Mouse (Mus musculus) MEL (cell line): ENCODE data around the gene Xpa. TPM values are rescaled to one million over a fixed set of nuclear protein-coding genes. Genes with fewer than 3 reads are reported as not detected.

Source experiments
- DNase-seq: peaks from one replicate; pipeline ENCODE4 v3.0.0; 2011; ENCODE audit warnings: low read depth, low spot score
- H3K27ac ChIP-seq: 2 replicates; pipeline ENCODE4 v1.5.1; 2012; ENCODE audit warnings: low read depth, mild to moderate bottlenecking, control low read depth, low read length, moderate library complexity; ENCODE audit not compliant: control insufficient read depth
- H3K27me3 ChIP-seq, 2 experiments: fragments of 150-350 bp in 1 of 2; sonication (generic) in 1 of 2; 2 replicates each; pipeline ENCODE4 v1.6.1; 2012; ENCODE audit warnings: low read length in 2 of 2, mild to moderate bottlenecking in 2 of 2, improper control_type of control experiment in 1 of 2, moderate library complexity in 1 of 2; ENCODE audit not compliant: insufficient read depth in 2 of 2, control insufficient read depth in 1 of 2
- H3K36me3 ChIP-seq, 2 experiments: 2 replicates each; pipeline ENCODE4 v1.6.1; 2012 to 2014; ENCODE audit warnings: low read length in 2 of 2, improper control_type of control experiment in 1 of 2, inconsistent platforms in 1 of 2, mild to moderate bottlenecking in 1 of 2; ENCODE audit not compliant: insufficient read depth in 2 of 2, control insufficient read depth in 1 of 2
- H3K4me1 ChIP-seq, 2 experiments: fragments of 150-350 bp in 1 of 2; sonication (generic) in 1 of 2; 2 replicates each; pipeline ENCODE4 v1.6.1; 2012; ENCODE audit warnings: low read length in 2 of 2, improper control_type of control experiment in 1 of 2, mild to moderate bottlenecking in 1 of 2; ENCODE audit not compliant: insufficient read depth in 2 of 2, control insufficient read depth in 1 of 2
- H3K4me3 ChIP-seq, 2 experiments: fragments of 150-350 bp in 1 of 2; sonication (generic) in 1 of 2; 2 replicates each; pipeline ENCODE4 v1.5.1; 2012; ENCODE audit warnings: low read depth in 2 of 2, low read length in 2 of 2, mild to moderate bottlenecking in 2 of 2, moderate library complexity in 2 of 2, control low read depth in 1 of 2, improper control_type of control experiment in 1 of 2; ENCODE audit not compliant: control insufficient read depth in 1 of 2, insufficient read depth in 1 of 2
- H3K79me2 ChIP-seq: 2 replicates; pipeline ENCODE4 v1.6.1; 2012; ENCODE audit warnings: mild to moderate bottlenecking, low read length, moderate library complexity; ENCODE audit not compliant: control insufficient read depth, poor library complexity, insufficient read depth
- H3K9ac ChIP-seq: 2 replicates; pipeline ENCODE4 v1.6.1; 2012; ENCODE audit warnings: low read depth, mild to moderate bottlenecking, control low read depth, low read length, moderate library complexity; ENCODE audit not compliant: control insufficient read depth, poor library complexity, severe bottlenecking
- H3K9me3 ChIP-seq: fragments of 150-350 bp; sonication (generic); replicated peaks from 2 replicates; pipeline ENCODE4 v1.6.1; 2012; ENCODE audit warnings: mild to moderate bottlenecking, low read length, improper control_type of control experiment, moderate library complexity; ENCODE audit not compliant: insufficient read depth
- BHLHE40 ChIP-seq: IDR thresholded peaks from 2 replicates; pipeline ENCODE4 v1.6.1; 2012; ENCODE audit warnings: low read depth, mild to moderate bottlenecking, inconsistent platforms, low read length, improper control_type of control experiment, borderline replicate concordance
- CHD1 ChIP-seq: IDR thresholded peaks from 2 replicates; pipeline ENCODE4 v1.6.1; 2012; ENCODE audit warnings: low read depth, mild to moderate bottlenecking, inconsistent platforms, low read length, improper control_type of control experiment
- CTCF ChIP-seq, 3 experiments: IDR thresholded peaks in 2 of 3; conservative IDR thresholded peaks in 1 of 3; 2 replicates each; pipeline ENCODE4 v1.5.1; 2011 to 2012; ENCODE audit warnings: low read length in 3 of 3, low read depth in 2 of 3, mild to moderate bottlenecking in 2 of 3, improper control_type of control experiment in 1 of 3, inconsistent platforms in 1 of 3, mixed read lengths in 1 of 3, moderate library complexity in 1 of 3; ENCODE audit not compliant: control insufficient read depth in 1 of 3, insufficient read depth in 1 of 3, poor library complexity in 1 of 3, severe bottlenecking in 1 of 3
- ELF1 ChIP-seq: IDR thresholded peaks from 2 replicates; pipeline ENCODE4 v1.6.1; 2014; ENCODE audit warnings: low read depth, mild to moderate bottlenecking, inconsistent platforms, low read length, improper control_type of control experiment, moderate library complexity
- ETS1 ChIP-seq: IDR thresholded peaks from 2 replicates; pipeline ENCODE4 v1.6.1; 2012; ENCODE audit warnings: low read depth, mild to moderate bottlenecking, inconsistent platforms, low read length, improper control_type of control experiment, moderate library complexity
- GABPA ChIP-seq: IDR thresholded peaks from 2 replicates; pipeline ENCODE4 v1.6.1; 2012; ENCODE audit warnings: low read depth, mild to moderate bottlenecking, inconsistent platforms, low read length, improper control_type of control experiment, moderate library complexity
- GATA1 ChIP-seq: IDR thresholded peaks from 2 replicates; pipeline ENCODE4 v1.6.1; 2011; ENCODE audit warnings: low read depth, low read length, improper control_type of control experiment
- HCFC1 ChIP-seq: IDR thresholded peaks from 2 replicates; pipeline ENCODE4 v1.6.1; 2012; ENCODE audit warnings: low read depth, mild to moderate bottlenecking, inconsistent platforms, low read length, improper control_type of control experiment, moderate library complexity
- KAT2A ChIP-seq: conservative IDR thresholded peaks from 2 replicates; pipeline ENCODE4 v1.6.1; 2012; ENCODE audit warnings: low read depth, low read length, improper control_type of control experiment, inconsistent platforms
- MAFK ChIP-seq: IDR thresholded peaks from 2 replicates; pipeline ENCODE4 v1.6.1; 2011; ENCODE audit warnings: low read depth, mild to moderate bottlenecking, low read length, improper control_type of control experiment, borderline replicate concordance
- MAZ ChIP-seq: IDR thresholded peaks from 2 replicates; pipeline ENCODE4 v1.6.1; 2012; ENCODE audit warnings: low read depth, mild to moderate bottlenecking, inconsistent platforms, low read length, improper control_type of control experiment
- MEF2A ChIP-seq: IDR thresholded peaks from 2 replicates; pipeline ENCODE4 v1.6.1; 2014; ENCODE audit warnings: low read depth, mild to moderate bottlenecking, inconsistent platforms, low read length, improper control_type of control experiment; ENCODE audit not compliant: poor library complexity, insufficient replicate concordance, severe bottlenecking; ENCODE audit errors: extremely low read depth
- MXI1 ChIP-seq: IDR thresholded peaks from 2 replicates; pipeline ENCODE4 v1.6.1; 2011; ENCODE audit warnings: mild to moderate bottlenecking, low read depth, low read length, improper control_type of control experiment
- MYB ChIP-seq: IDR thresholded peaks from 2 replicates; pipeline ENCODE4 v1.6.1; 2011; ENCODE audit warnings: mild to moderate bottlenecking, low read depth, low read length, improper control_type of control experiment
- MYC ChIP-seq: IDR thresholded peaks from 2 replicates; pipeline ENCODE4 v1.6.1; 2011; ENCODE audit warnings: low read depth, mild to moderate bottlenecking, low read length, improper control_type of control experiment, moderate library complexity
- NELFE ChIP-seq: IDR thresholded peaks from 2 replicates; pipeline ENCODE4 v1.6.1; 2011; ENCODE audit warnings: low read depth, low read length, improper control_type of control experiment
- NRF1 ChIP-seq: IDR thresholded peaks from 2 replicates; pipeline ENCODE4 v1.6.1; 2014; ENCODE audit warnings: low read depth, mild to moderate bottlenecking, inconsistent platforms, low read length, improper control_type of control experiment, moderate library complexity; ENCODE audit not compliant: poor library complexity, insufficient read depth, severe bottlenecking
- POLR2A ChIP-seq, 2 experiments: IDR thresholded peaks; 2 replicates each; pipeline ENCODE4 v1.6.1; 2011 to 2012; ENCODE audit warnings: low read length in 2 of 2, mild to moderate bottlenecking in 2 of 2, control low read depth in 1 of 2, improper control_type of control experiment in 1 of 2, low read depth in 1 of 2, moderate library complexity in 1 of 2; ENCODE audit not compliant: control insufficient read depth in 1 of 2, insufficient read depth in 1 of 2, poor library complexity in 1 of 2
- POLR2AphosphoS2 ChIP-seq: IDR thresholded peaks from 2 replicates; pipeline ENCODE4 v1.6.1; 2011; ENCODE audit warnings: low read length, improper control_type of control experiment
- POLR2AphosphoS5 ChIP-seq: IDR thresholded peaks from 2 replicates; pipeline ENCODE4 v1.6.1; 2012; ENCODE audit warnings: low read depth, borderline replicate concordance, mild to moderate bottlenecking, inconsistent platforms, low read length, moderate library complexity, mixed read lengths
- RAD21 ChIP-seq: IDR thresholded peaks from 2 replicates; pipeline ENCODE4 v1.6.1; 2011; ENCODE audit warnings: mild to moderate bottlenecking, low read depth, low read length, improper control_type of control experiment
- RCOR1 ChIP-seq: IDR thresholded peaks from 2 replicates; pipeline ENCODE4 v1.6.1; 2012; ENCODE audit warnings: low read depth, mild to moderate bottlenecking, inconsistent platforms, low read length, improper control_type of control experiment
- TBP ChIP-seq: IDR thresholded peaks from 2 replicates; pipeline ENCODE4 v1.8.0; 2011; ENCODE audit warnings: low read depth, low read length, improper control_type of control experiment
- UBTF ChIP-seq: IDR thresholded peaks from 2 replicates; pipeline ENCODE4 v1.6.1; 2012; ENCODE audit warnings: low read depth, mild to moderate bottlenecking, inconsistent platforms, low read length, improper control_type of control experiment, moderate library complexity, borderline replicate concordance; ENCODE audit not compliant: insufficient read depth
- USF2 ChIP-seq, 2 experiments: IDR thresholded peaks; 2 replicates each; pipeline ENCODE4 v1.6.1; 2011 to 2012; ENCODE audit warnings: improper control_type of control experiment in 2 of 2, low read length in 2 of 2, borderline replicate concordance in 1 of 2, inconsistent platforms in 1 of 2, low read depth in 1 of 2, mild to moderate bottlenecking in 1 of 2; ENCODE audit not compliant: insufficient read depth in 1 of 2
- ZC3H11A ChIP-seq: IDR thresholded peaks from 2 replicates; pipeline ENCODE4 v1.6.1; 2012; ENCODE audit warnings: low read depth, mild to moderate bottlenecking, inconsistent platforms, low read length, improper control_type of control experiment
- ZKSCAN1 ChIP-seq: IDR thresholded peaks from 2 replicates; pipeline ENCODE4 v1.6.1; 2012; ENCODE audit warnings: low read depth, mild to moderate bottlenecking, inconsistent platforms, low read length, improper control_type of control experiment, moderate library complexity
- ZMIZ1 ChIP-seq: IDR thresholded peaks from 2 replicates; pipeline ENCODE4 v1.6.1; 2012; ENCODE audit warnings: low read depth, mild to moderate bottlenecking, inconsistent platforms, low read length, improper control_type of control experiment, moderate library complexity
- ZNF384 ChIP-seq: IDR thresholded peaks from 2 replicates; pipeline ENCODE4 v1.6.1; 2012; ENCODE audit warnings: low read depth, mild to moderate bottlenecking, inconsistent platforms, low read length, improper control_type of control experiment
- polyA plus RNA-seq, 2 experiments: library from polyadenylated mRNA; stranded (reverse) in 1 of 2; unstranded in 1 of 2; fragments of >175 nt in 1 of 2; fragments of >200 nt in 1 of 2; gene quantifications; 2 replicates each; pipeline versions ENCODE4 v1.2.1 to v1.2.4; 2012; ENCODE audit warnings: low replicate concordance in 2 of 2, low read depth in 1 of 2; ENCODE audit not compliant: insufficient read length in 2 of 2, insufficient read depth in 1 of 2, missing spikeins in 1 of 2
- total RNA-seq: library from RNA; depleted of rRNA; stranded (reverse); fragments of 300-350 nt; gene quantifications from 2 replicates; pipeline ENCODE4 v1.2.3, GENCODE M21; 2012

Xpa gene
- total and polyA plus RNA-seq, 3 experiments = 11.4 to 24.0 TPM; not detected in 1

DNA sequence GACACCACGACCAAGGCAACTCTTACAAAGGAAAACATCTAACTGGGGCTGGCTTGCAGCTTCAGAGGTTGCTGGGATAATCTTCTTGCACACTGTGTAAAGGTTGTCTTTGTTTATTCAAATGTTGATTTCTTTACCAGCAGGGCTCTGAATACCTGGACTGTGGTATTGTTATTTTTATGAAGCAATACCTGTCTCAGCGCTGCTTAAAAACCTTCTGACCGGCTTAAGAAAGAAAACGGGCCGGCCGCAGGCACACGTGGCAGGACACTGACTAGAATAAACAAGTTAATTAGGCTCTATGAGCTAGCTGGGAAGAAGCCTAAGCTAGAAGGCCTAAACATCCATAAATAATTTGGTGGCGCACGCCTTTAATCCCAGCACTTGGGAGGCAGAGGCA, 10.2 kb downstream of the Xpa start:
- no peak overlapping the region for H3K27ac ChIP-seq
- no peak for TF ChIP-seq RAD21
- no peak for TF ChIP-seq MAZ
- TF ChIP-seq MAFK = no peak
- TF ChIP-seq POLR2AphosphoS5 = no peak
- no peak for TF ChIP-seq BHLHE40
- no peak for TF ChIP-seq USF2 (IDR thresholded peaks at IDR 0.05; ENCODE audit: borderline replicate concordance in 1 of 2, insufficient read depth in 1 of 2, low read depth in 1 of 2, low read length in 2 of 2)
- TF ChIP-seq RCOR1 = no peak
- no peak for TF ChIP-seq KAT2A
- TF ChIP-seq ELF1 = no peak
- TF ChIP-seq CTCF (IDR thresholded peaks at IDR 0.05 in 2 of 3, conservative IDR thresholded peaks at IDR 0.05 in 1 of 3; ENCODE audit: control insufficient read depth in 1 of 3, insufficient read depth in 1 of 3, low read depth in 2 of 3, low read length in 3 of 3, poor library complexity in 1 of 3, severe bottlenecking in 1 of 3) = no peak
- no peak for TF ChIP-seq POLR2AphosphoS2
- no peak for TF ChIP-seq ZNF384
- TF ChIP-seq MEF2A = no peak
- no peak for TF ChIP-seq NRF1
- TF ChIP-seq POLR2A (IDR thresholded peaks at IDR 0.05; ENCODE audit: control insufficient read depth in 1 of 2, insufficient read depth in 1 of 2, low read depth in 1 of 2, low read length in 2 of 2, poor library complexity in 1 of 2) = no peak
- no peak for TF ChIP-seq GABPA
- TF ChIP-seq ZKSCAN1 = no peak
- no peak overlapping the region for H3K9ac ChIP-seq
- H3K4me1 ChIP-seq = no peaks in the 10 kb centered on the region
- no peaks in the 10 kb centered on the region for H3K27me3 ChIP-seq
- H3K36me3 ChIP-seq = peaks cover 0 to 7% of the 10 kb centered on the region in 2 experiments; a peak in 2 of 4 replicates
- no peak overlapping the region for H3K4me3 ChIP-seq
- no peak for DNase-seq
- no peaks in the 10 kb centered on the region; the same call in 1 of the 2 replicates for H3K79me2 ChIP-seq
- no peaks in the 10 kb centered on the region for H3K9me3 ChIP-seq

DNA sequence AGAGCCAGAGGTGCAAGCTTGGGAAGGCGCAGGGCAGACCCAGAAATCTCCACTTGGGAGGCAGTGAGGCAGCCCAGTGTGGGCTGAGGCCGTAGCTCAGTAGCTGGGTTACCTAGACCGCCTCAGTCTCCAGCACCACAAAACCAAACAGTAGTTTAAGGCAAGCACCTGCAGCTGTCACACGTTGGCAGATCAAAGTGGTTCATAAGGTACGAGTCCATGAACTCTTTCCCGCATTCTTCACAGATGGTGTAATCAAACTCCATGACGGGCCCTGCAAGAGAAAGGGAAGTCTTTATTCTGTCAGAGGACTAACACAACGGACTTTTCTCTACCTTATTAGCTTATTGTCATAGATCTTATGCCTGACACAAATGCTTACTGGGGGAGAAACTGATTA, 10.7 kb downstream of the Xpa start:
- TF ChIP-seq UBTF (no peak), TBP (no peak), ZMIZ1 (no peak), MAFK (no peak), HCFC1 (no peak), MXI1 (no peak), CHD1 (no peak), POLR2AphosphoS2 (no peak), GATA1 (no peak), ETS1 (no peak), RAD21 (no peak), MAZ (no peak), USF2 (IDR thresholded peaks at IDR 0.05; ENCODE audit: borderline replicate concordance in 1 of 2, insufficient read depth in 1 of 2, low read depth in 1 of 2, low read length in 2 of 2) (no peak), MYB (no peak), ZC3H11A (no peak), BHLHE40 (no peak), NELFE (no peak), MYC (no peak)
- Histone ChIP-seq H3K36me3 (peaks cover 0 to 7% of the 10 kb centered on the region in 2 experiments; a peak in 2 of 4 replicates), H3K9me3 (no peaks in the 10 kb centered on the region), H3K27ac (no peak overlapping the region), H3K9ac (no peak overlapping the region), H3K4me3 (no peak overlapping the region), H3K27me3 (no peaks in the 10 kb centered on the region), H3K4me1 (no peaks in the 10 kb centered on the region), H3K79me2 (no peaks in the 10 kb centered on the region; the same call in 1 of the 2 replicates)
- no peak for DNase-seq
